Mouse (Mus musculus): Measurements from ENCODE around the gene Stt3b.

Stt3b gene

DNA sequence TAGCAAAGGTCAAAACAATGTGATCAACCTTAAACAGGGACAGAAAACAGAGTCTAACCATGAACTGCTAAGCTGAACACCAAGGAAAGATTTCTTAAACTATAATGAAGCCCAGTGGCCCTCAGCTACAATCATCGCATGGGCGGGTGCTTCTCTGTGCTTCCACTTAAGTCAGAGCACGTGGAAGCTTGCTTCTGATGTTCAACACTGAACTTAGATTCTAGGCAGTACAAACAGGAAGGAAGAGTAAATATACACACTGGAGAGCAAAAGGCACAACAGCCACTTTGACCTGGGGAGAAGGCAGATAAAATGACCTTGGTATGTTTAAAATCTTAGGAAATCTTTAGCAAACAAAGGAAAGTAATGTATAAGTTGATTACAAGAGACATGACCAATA is 38.7 kb downstream of the Stt3b start:
- no peak for DNase-seq (ENCODE audit: low spot score in 2 of 2)

DNA sequence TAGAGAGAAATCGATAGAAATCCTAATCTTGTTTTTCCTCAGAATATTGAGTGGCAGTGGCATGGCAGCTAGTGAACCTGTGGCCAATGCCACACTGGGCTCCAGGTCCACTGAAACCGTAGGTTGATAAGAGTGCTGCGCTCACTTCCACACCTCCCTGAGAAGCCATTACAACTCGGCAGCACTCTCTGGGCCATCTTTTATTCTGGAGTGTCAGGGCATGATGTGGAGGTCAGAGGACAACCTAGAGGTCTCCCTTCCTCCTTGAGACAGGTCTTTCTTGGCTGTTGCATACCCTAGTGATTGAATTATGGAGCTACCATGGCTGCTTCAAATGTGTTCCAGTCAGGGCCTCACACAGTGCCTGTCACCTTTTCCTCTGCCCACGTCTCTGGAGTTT is 48.3 kb downstream of the Stt3b start:
- no peak for DNase-seq (ENCODE audit: low spot score in 2 of 2)

DNA sequence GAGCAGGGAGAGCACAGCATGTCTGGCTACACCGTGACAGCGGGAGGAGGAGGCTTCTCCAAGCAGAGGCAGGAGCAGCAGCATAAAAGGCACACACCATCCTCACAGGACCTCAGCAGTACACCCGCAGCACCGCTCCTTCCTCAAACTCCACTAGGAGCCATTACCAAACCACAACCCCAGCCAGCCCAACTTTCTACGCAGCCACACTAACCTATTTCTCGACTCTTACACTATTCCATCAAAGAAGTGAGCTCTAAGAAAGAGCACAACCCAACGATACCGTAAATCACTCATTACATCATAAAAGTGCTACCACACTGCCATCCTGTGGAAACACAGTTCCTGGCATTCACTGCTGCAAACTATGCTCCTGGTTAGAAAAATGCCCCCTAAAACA is 48.8 kb downstream of the Stt3b start:
- no peak for DNase-seq (ENCODE audit: low spot score in 2 of 2)

DNA sequence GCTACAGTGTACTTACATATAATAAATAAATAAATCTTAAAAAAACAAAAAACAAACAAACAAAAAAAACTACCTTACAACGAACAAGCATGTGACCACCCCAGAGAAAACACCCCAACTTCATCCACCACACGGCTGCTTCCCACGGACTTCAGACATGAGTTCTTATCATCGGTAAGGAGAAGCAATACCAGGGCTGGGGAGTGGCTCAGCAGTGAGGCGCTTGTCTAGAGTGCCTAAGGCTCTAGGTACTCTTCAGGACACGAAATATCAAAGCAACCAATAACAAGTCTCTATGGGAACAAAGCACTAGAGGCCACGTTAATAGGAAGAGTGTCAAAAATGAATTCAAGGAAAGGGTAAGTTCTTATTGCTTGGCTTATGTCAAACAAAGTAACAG is 49.8 kb downstream of the Stt3b start:
- no peak for DNase-seq (ENCODE audit: low spot score in 2 of 2)

DNA sequence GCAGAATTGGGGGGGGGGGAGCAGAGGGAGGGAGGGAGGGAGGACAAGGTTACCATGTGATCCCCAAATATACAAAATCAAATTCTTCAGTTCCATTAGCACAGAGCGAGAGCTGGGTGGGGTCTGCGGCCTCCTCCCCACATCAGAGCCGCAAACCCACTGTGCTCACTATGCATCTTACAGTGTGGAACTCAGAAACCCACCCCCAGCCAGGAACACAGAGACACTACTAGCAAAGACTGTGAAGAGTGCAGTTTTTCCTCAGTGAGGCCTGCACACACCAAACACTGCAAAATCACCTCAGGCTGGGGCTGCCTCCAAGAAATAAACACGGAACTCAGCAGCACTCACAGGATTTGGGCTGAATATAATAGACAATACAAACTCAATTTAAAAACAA is 50.4 kb downstream of the Stt3b start:
- DNase-seq (ENCODE audit: low spot score in 2 of 2) = no peak

DNA sequence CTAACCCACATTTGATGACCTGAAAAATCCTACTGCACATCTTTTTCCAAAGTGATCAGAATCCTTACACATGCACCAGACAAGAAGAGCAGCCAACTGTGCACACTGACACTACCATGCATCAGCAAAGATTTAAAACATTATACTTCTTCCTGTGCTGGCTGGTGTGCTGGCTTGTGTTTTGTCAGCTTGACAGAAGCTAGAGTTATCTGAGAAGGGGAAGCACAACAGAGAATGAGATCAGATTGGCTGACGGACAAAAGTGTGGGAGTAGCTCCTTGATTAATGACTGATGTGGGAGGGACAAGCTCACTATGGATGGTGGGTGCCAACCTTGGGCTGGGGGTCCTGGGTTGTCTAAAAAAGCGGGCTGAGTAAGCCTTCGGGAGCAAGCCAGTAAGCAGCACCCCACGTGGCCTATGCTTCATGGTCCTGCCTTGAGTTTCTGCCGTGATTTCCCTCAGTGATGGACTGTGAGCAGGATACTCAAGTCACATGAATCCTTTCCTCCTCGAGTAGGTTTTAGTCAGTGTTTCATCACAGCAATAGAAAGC is 52.4 kb downstream of the Stt3b start:
- DNase-seq (ENCODE audit: low spot score in 2 of 2) = no peak

DNA sequence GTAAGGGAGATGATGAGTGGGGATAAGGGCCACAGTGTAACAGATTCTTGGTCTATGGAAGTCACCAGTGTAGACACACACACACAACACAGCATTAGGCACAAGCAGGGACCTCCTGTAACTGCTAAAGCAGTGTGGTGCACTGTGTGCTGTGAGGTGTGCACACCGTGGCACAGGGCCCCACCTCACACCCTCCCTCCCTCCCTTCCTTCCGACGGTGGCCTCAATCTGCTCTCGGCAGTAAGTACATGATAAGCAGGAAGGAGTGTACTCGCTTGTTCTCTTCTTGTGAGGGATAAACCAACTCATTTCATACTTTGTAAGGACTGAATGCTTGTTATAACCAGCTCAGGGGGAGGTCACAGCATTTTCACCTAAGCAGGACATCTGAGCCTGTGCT is 61.1 kb downstream of the Stt3b start:
- DNase-seq (ENCODE audit: low spot score in 2 of 2) = no peak

DNA sequence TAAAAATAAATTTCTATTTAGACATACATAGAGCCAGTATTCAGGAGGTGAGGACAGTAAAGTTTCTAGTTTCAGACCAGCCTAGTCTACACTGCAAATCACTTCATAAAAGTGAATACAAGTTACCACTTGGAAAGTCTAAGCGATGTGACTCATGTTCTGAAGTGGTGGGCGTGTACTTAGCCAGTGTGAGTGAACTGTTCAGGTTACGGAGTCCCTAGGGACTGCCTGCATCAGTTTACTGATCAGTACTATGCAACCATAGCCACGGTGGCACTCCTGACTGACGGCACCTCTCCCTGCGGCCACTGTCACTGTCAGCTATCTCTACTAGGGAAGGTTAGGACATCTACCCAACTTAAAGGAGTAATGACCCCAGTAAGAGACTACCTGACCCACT is 65.1 kb downstream of the Stt3b start:
- DNase-seq (ENCODE audit: low spot score in 2 of 2) = no peak

DNA sequence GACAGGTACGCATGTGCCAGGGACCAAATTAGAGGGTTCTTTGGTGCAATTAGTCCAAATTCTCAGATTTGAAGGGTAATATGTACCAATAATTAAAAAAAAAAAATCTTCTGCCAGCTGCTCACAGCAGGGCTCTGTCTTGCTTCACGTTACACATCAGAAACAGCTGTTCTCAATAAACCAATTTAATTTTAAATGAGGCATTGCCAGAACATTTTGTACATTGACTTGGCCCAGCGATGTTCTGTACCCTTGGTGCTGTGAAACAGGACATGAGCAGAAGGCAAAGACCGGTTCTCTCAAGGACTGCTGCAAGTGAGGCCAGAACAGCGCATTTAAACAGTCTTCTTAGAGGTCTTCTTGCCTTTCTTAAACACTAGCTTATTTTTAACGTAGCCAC is 66.6 kb downstream of the Stt3b start:
- DNase-seq (ENCODE audit: low spot score in 2 of 2) = no peak

DNA sequence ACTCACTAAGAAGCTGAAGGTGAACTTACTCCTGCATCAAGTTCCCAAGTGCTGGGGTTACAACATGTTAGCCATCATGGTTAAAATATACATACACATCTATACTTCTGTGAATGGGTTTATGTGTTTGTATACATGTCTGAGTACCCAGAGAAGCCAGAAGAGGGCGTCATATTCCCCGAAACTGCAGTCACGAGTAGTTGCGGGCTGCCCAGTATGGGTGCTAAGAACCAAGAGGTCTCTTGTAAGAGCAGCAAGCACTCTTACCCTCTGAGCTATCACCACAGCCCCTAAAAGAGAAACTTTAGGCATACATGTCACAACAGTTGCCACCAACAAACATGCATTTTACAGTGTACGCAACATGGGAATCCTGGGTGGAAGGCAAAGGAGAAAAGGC is 70.4 kb downstream of the Stt3b start:
- DNase-seq (ENCODE audit: low spot score in 2 of 2) = no peak

DNA sequence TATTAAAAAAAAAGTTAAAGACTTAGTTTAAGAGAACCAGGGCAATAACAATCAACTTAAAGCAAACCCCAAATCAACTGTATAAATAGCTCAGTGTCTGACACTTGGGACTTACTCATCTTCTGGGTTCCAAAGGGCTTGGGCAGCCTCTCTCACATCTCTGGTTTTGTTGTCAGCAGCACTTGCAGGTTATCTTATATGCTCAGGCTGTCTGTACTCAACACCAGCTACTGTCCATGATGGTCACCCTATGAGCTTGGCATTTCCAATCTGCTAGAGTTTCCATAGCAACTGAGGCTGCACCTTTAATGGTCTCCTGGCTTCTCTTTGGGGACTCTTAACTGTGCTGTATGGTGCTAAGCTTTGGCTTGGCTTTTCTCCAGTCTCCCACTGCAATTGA is 72.3 kb downstream of the Stt3b start:
- DNase-seq (ENCODE audit: low spot score in 2 of 2) = no peak

DNA sequence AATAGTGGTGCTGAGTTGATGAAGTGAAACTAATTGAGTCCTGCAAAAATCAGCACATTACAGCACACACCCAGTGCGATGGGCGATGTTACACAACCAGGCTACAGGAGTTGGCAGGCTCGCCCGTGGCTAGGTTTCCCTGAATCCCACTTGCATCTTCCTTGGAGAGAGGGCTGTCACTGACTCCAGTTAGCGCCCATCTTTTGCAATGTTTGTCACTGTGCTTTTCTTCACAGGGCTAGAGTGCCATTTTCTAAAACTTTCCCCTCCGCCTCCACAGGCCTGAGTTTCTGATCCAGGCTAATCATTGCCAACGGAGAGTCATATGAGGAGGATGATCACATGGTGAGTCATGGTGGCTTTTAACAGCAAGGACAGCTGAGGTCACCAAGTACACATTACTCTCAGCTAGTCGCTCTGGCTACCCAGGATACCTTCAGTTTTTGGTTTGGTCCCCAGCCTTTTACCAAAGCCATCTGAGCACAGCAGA is 73.8 kb downstream of the Stt3b start:
- no peak for DNase-seq (ENCODE audit: low spot score in 2 of 2)

DNA sequence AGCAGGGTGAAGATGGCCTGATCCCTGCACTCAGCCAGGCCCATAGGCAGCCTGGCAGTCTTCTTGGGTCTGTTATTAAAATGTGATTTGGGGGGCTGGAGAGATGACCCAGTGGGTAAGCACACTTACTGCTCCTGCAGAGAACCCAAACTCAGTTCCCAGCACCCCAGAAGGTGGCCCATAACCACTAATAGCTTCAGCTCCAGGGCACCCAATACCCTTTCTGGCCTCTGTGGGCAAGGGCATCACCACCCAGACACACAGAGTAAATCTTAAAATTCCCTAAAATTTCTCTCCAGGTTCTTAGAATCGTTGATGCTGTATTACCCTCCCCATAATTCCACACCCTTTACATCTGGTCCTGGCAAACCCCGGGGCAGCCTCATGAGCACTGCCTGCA is 75.7 kb downstream of the Stt3b start:
- no peak for DNase-seq (ENCODE audit: low spot score in 2 of 2)

DNA sequence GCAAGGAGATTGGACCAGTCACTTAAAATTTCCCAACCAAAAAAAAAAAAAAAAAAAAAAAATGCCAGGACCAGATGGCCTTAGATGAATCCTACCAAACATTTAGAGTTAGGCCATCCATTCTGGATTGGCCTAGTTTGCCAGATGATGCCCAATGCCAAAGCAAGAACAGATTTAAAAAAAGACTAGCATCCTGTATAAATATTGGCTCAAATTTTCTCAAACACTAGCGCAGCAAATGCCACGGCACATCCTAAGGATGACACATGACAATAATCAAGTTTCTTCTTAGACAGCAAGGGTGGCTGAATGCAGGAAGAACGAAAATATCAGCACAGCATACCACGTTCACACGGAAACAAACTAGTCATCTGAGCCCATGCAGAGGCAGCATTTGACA is 76.5 kb downstream of the Stt3b start:
- DNase-seq (ENCODE audit: low spot score in 2 of 2) = no peak

DNA sequence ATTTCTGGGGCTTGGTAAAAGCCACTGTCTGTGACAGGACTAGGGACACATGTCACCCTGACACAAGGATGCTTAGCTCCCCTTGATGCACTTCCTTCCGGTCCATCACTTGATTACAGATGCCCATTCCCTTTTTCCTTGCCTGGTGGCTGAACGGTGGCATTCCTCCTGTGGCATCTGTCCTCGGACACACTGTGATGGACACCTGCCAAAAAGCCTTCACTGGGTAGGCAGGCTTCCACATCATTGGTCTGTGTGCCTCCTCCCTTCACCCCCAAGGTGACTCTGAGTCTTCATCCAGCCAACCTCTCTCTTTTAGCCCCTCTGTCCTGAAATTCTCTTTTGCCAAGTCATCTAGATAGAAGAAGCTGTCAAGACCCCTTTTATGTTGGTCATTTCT is 78.7 kb downstream of the Stt3b start:
- no peak for DNase-seq (ENCODE audit: low spot score in 2 of 2)

DNA sequence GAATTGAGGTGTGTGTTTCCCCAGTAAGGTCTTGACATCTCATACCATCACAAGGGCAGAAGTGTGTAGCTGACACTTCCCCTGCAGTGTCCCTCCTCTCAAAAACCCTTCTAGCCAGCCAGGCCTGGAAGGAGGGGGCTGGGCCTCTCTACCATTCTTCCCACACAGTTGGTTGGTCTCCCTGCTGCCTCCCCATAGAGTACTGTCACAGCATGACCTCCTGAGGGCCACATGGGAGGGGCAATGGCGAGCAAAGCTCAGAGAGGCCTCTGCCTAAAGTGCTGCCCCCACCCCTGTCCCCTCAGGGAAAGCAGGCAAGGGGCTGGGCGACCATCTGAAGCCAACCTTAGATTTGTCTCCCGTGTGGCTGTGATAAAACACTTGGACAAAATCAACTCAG is 80.1 kb downstream of the Stt3b start:
- no peak for DNase-seq (ENCODE audit: low spot score in 2 of 2)

DNA sequence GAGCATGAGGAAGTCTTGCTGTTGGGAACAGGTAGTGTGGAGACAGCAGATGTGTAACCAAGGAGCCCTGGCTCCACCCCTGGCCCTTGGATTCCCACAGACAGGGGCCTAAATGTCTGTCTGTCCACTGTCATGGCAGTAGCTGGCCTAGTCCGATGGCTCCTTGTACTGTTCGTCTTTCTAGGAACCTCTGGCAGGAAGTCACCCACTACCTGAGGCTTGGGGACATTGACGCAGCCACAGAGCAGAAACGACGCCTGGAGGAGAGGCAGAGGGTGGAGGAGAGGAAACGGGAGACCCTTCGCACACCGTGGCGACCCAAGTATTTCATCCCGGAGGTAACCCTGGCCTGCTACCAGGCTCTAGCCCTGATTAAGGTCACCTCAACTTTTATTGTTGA is 80.5 kb downstream of the Stt3b start:
- no peak for DNase-seq (ENCODE audit: low spot score in 2 of 2)

DNA sequence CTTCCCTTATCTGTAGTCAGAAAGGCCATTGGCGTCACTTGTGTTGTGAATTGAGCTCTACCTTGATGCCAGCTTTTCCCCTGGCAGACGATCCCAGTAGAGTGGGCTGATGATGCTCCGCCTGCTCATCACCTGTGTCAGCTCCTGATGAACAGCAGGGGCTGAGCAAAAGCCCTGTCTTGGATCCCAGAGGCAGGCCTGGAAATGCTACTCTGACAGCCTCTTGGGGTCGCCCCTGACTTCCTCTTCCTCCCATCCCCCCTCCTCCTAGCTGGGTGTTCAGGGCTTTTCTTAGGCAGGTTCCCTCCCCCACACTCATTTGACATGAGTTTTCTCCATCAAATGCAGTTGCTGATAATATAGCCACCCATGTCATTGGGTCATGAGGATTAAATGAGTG is 81.1 kb downstream of the Stt3b start:
- no peak for DNase-seq (ENCODE audit: low spot score in 2 of 2)

DNA sequence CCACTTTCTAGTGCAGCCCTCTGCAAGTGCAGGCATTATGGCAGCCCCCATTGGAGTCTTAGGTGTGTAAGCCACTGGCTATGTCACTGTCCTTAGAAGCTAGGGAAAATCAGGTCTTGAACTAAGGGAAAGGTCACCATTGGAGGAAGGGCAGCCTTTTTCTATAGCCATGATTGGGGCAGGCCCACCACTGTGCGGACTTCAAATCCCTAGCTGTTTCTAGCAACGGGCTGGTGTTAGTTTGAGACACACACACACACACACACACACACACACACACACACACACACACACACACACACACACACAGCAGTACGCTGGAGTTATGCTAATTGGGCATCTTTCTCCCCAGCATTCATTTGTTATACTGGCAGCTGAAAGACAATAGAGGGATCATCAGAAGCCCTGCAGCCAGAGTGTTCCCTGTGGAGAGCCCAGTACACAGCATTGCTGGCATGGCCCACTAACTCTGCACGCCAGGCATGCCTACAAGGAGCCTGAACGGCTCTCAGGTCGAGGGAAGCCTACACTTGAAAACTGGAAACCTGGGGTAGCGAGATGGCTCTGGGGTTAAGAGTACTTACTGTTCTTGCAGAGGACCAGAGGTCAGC is 85.4 kb downstream of the Stt3b start:
- DNase-seq (ENCODE audit: low spot score in 2 of 2) = no peak

DNA sequence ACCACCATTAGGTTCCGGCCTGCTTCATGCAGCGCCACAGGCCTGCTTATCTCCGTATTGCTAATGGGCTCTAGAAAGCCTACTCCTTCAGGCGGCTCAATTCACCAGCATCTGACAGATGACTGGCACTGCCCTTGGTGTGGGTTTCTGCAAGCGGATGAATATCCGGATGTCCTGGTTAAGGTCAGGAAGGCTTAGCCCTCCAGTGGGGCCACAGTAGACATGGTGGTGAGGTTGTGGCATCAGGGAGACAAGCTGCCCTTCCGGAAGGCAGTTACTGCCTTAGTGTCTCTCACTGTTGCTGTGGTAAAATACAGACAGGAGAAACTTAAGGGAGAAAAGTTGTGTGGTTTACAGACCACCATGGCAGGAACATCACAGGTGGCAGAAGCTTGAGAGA is 89.0 kb downstream of the Stt3b start:
- DNase-seq (ENCODE audit: low spot score in 2 of 2) = no peak

DNA sequence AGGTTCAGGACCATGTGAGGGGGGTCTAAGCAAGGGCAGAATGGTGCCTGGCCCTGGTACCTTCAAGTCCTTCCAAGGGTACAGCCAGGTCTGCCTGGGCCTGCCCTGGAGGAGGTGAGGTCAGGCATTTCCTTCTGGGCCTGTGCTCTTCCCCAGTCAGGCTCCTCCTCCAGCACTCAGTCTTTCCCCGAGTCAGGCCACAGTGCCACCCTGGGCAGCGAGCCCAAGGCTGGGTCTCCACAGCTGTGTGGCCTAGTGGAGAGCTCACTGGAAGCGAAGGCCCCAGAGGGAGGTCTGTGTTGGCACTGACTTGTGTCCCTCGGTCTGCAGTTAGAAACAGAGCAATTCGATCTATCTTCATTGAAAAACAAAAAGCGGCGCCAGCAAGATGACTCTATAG is 89.8 kb downstream of the Stt3b start:
- DNase-seq (ENCODE audit: low spot score in 2 of 2) = no peak

DNA sequence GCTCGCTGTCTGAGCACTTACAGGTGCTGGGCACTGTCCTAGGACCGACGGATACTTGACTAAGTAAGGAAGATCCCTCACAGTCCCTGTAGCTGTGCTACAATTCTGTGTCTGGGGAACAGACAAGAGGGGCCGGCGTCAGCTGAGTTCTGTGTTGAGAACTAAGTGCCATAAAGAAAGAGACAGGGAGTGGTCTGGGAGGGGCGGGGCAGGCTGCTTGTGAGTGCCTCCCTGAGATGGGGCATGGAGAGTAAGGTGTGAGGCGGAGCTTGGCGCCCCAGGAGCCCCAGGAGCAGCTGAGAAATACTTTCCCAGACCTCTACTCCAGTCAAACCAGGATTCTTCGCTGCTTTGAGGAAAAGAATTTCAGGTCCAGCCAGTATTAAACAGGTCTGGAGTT is 92.2 kb downstream of the Stt3b start:
- no peak for DNase-seq (ENCODE audit: low spot score in 2 of 2)

DNA sequence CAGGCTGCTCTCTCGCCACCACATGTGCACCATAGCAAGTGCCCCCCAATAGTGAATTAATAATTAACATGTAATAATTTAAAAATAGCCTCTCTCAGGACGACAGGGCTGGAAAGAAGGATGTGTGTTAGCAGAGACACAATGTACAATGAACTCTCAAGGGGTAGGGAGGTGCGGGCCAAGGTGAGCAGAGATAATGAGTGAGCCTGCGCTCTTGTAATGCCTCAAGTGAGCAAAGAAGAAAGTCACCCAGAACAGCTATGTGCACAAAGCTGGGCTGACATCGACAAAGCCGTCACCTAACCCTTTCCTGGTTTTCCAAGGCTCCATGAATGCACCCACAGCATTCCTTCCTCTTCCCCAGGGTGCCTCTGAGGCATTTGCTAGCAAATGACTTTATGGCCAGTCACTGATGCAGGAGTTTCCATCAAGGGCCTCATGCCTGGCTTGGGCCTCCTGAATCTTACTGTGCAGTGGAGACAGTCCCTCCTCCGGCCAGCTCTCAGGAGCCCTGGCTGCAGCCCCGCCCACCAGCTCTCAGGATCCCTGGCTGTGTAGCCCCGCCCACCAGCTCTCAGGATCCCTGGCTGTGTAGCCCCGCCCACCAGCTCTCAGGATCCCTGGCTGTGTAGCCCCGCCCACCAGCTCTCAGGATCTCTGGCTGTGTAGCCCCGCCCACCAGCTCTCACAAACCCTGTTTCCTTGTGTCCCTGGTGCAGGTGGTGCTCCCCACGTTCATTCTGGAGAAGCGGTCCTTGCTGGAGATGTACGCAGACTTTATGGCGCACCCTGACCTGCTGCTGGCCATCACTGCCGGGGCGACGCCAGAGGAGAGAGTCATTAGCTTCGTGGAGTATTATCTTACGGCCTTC is 94.2 kb downstream of the Stt3b start:
- DNase-seq (ENCODE audit: low spot score in 2 of 2) = peak in 1 of 2 experiments; percentile 48
